Mouse (Mus musculus) liver, embryonic 16.5 days (tissue): ENCODE measurements around the gene Cfap97. TPM values are rescaled to one million over a fixed set of nuclear protein-coding genes. Genes with fewer than 3 reads are reported as not detected.

ENCODE experiments used
- ATAC-seq: fragments of 200-750 bp; cut with Nextera tagmentation; 2 replicates; pipeline ENCODE4 v1.8.0; 2017; ENCODE audit warnings: low read depth, mild to moderate bottlenecking, moderate number of reproducible peaks, moderate library complexity
- H3K27ac ChIP-seq: fragments of 300-500 bp; sonication (generic); 2 replicates; pipeline ENCODE4 v1.5.1; 2014; ENCODE audit warnings: mild to moderate bottlenecking, low read length
- H3K27me3 ChIP-seq: fragments of 300-500 bp; sonication (generic); 2 replicates; pipeline ENCODE4 v1.6.1; 2014; ENCODE audit warnings: low read depth, low read length, mixed read lengths; ENCODE audit not compliant: control insufficient read depth, insufficient read depth
- H3K36me3 ChIP-seq: fragments of 300-500 bp; sonication (generic); 2 replicates; pipeline ENCODE4 v1.6.1; 2014; ENCODE audit warnings: mild to moderate bottlenecking; ENCODE audit not compliant: control insufficient read depth, insufficient read depth
- H3K4me1 ChIP-seq: fragments of 300-500 bp; sonication (generic); 2 replicates; pipeline ENCODE4 v1.6.1; 2014; ENCODE audit warnings: low read depth, low read length, mixed read lengths; ENCODE audit not compliant: control insufficient read depth
- H3K4me2 ChIP-seq: fragments of 300-500 bp; sonication (generic); 2 replicates; pipeline ENCODE4 v1.6.1; 2014; ENCODE audit warnings: low read depth, low read length, mixed read lengths
- H3K4me3 ChIP-seq: fragments of 300-500 bp; sonication (generic); 2 replicates; pipeline ENCODE4 v1.5.1; 2014; ENCODE audit warnings: low read depth, mild to moderate bottlenecking, low read length
- H3K9ac ChIP-seq: fragments of 300-500 bp; sonication (generic); 2 replicates; pipeline ENCODE4 v1.6.1; 2014; ENCODE audit warnings: low read depth, low read length
- H3K9me3 ChIP-seq: fragments of 300-500 bp; sonication (generic); replicated peaks from 2 replicates; pipeline ENCODE4 v1.6.1; 2016; ENCODE audit warnings: low read length; ENCODE audit not compliant: control insufficient read depth
- WGBS: fragments of 180-500 bp; shearing (Covaris S2); extraction: QIAGEN DNeasy Blood & Tissue Kit; methylation state at CpG from one replicate; pipeline ENCODE4 v1.1.7; 2014; ENCODE audit not compliant: insufficient replicate concordance; 5-methylcytosine and 5-hydroxymethylcytosine counted together
- polyA plus RNA-seq: library from polyadenylated mRNA; unstranded; fragments of >200 nt; fragmentation: Nextera tagmentation; extraction: Ambion mirVana; gene quantifications from 2 replicates; pipeline ENCODE4 v1.2.1, GENCODE M21; 2015

The Cfap97 gene
- polyA plus RNA-seq, 1 experiment from 2014 or later: 6.9 TPM

DNA sequence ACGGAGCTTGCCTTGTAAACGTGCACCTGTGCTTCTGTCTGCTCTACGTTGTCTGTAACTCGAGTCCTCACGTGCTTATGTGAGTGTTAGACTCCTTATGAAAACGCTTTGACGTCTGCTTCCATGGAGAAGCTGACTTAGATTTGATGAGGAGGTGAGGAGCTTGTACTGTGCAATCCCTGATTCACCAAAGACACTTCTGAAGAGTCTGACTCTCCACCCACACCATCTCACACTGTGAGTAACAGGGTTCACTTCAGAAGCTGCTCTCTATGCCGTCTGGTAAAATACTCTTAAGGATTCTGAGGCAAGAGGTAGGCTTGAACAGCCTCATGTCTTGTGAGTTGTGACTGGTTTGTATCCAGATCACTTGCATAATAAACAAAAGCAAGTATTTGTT is 41.5 kb downstream of the Cfap97 start:
- Histone ChIP-seq H3K27me3 (no peaks in the 10 kb centered on the region), H3K9ac (no peak overlapping the region), H3K27ac (no peak overlapping the region), H3K9me3 (no peaks in the 10 kb centered on the region), H3K4me3 (no peak overlapping the region), H3K4me1 (no peaks in the 10 kb centered on the region), H3K4me2 (no peak overlapping the region), H3K36me3 (no peaks in the 10 kb centered on the region; the same call in 1 of the 2 replicates)
- WGBS: 79% methylated on average over 8 of the region's 8 CpGs
- ATAC-seq: no peak

- H3K36me3 ChIP-seq: no peaks in the 10 kb centered on the region; the same call in 1 of the 2 replicates
- WGBS: 68% methylated on average over 3 of the region's 3 CpGs
- ATAC-seq: no peak
Measured at GRCm38 (mm10) chr8:46196877-46197276, 45.3 kb downstream of the Cfap97 start.

DNA sequence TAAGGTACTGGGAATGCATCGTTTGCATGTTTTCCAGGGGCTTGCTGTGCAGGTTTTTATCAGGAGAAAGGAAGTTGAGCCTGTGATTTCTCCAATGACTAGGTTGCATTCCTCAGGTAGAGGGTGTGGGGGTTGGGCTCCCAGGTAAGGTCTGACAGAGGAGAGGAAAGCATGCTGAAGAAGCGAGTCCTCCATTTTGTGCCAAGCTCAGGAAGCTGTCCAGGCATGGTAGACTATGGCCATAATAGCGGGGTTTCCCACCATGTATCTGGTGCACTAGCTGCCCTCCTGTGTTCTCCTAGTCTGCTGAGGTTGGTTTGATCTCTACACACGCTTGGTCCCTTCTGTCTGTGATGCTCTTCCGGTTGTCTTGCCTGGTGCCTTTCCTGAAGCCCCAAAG is 46.1 kb downstream of the Cfap97 start:
- ATAC-seq: no peak
- H3K4me1 ChIP-seq: no peaks in the 10 kb centered on the region

More at GRCm38 (mm10) chr8:46196877-46197276, 45.3 kb downstream of the Cfap97 start:
- Histone ChIP-seq H3K27ac (no peak overlapping the region), H3K27me3 (no peaks in the 10 kb centered on the region), H3K4me3 (no peak overlapping the region), H3K9me3 (no peaks in the 10 kb centered on the region), H3K9ac (no peak overlapping the region), H3K4me2 (no peak overlapping the region), H3K4me1 (no peaks in the 10 kb centered on the region)

GRCm38 (mm10) chr8:46202350-46202749 is 50.8 kb downstream of the Cfap97 start:
- ATAC-seq: no peak
- 76% methylated on average over 6 of the region's 6 CpGs for WGBS

More for the DNA sequence above, 46.1 kb downstream of the Cfap97 start:
- H3K27ac ChIP-seq: no peak overlapping the region
- H3K9me3 ChIP-seq: no peaks in the 10 kb centered on the region
- H3K36me3 ChIP-seq: no peaks in the 10 kb centered on the region
- no peak overlapping the region for H3K9ac ChIP-seq
- H3K4me3 ChIP-seq: no peak overlapping the region
- H3K27me3 ChIP-seq: no peaks in the 10 kb centered on the region
- 68% methylated on average over 5 of the region's 5 CpGs for WGBS
- no peak overlapping the region for H3K4me2 ChIP-seq

DNA sequence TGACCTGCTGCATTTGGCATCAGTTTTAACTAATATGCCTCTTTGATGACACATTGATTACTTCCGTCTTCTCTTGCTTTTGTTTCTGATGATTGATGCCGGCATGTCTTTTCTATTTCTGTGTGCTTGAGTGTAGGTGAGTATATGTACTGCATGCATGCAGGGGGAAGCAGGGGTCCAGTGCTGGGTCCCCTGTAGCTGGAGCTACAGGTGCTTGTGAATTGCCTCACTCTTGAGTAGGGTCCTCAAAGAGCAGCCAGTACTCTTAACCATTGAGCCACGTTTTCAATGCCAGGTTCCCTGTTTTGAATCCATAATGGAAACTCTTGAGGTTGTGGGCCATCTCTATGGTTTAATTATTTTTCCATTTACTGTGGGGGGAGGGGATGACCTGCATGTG is 52.7 kb downstream of the Cfap97 start:
- Histone ChIP-seq H3K27me3 (no peaks in the 10 kb centered on the region), H3K9me3 (no peaks in the 10 kb centered on the region), H3K4me1 (no peaks in the 10 kb centered on the region; the same call in 1 of the 2 replicates), H3K4me2 (no peak overlapping the region), H3K9ac (no peak overlapping the region), H3K4me3 (no peak overlapping the region), H3K27ac (no peak overlapping the region), H3K36me3 (no peaks in the 10 kb centered on the region; the same call in 1 of the 2 replicates)
- ATAC-seq: no peak
- 63% methylated on average over 3 of the region's 3 CpGs for WGBS

More at GRCm38 (mm10) chr8:46202350-46202749, 50.8 kb downstream of the Cfap97 start:
- H3K4me1 ChIP-seq: no peaks in the 10 kb centered on the region
- no peaks in the 10 kb centered on the region for H3K27me3 ChIP-seq
- H3K9ac ChIP-seq: no peak overlapping the region
- no peaks in the 10 kb centered on the region for H3K9me3 ChIP-seq
- no peak overlapping the region for H3K27ac ChIP-seq
- H3K4me2 ChIP-seq: no peak overlapping the region
- no peaks in the 10 kb centered on the region; the same call in 1 of the 2 replicates for H3K36me3 ChIP-seq
- no peak overlapping the region for H3K4me3 ChIP-seq

GRCm38 (mm10) chr8:46204974-46205640 is 53.5 kb downstream of the Cfap97 start:
- no peak for ATAC-seq
- Histone ChIP-seq H3K4me1 (peaks cover 3% of the 10 kb centered on the region), H3K9me3 (no peaks in the 10 kb centered on the region), H3K4me3 (no peak overlapping the region), H3K27me3 (no peaks in the 10 kb centered on the region), H3K4me2 (no peak overlapping the region), H3K27ac (no peak overlapping the region), H3K36me3 (no peaks in the 10 kb centered on the region; the same call in 1 of the 2 replicates), H3K9ac (no peak overlapping the region)
- WGBS: 69% methylated on average over 9 of the region's 9 CpGs

GRCm38 (mm10) chr8:46206107-46206506 is 54.5 kb downstream of the Cfap97 start:
- H3K4me1 ChIP-seq: peaks cover 6% of the 10 kb centered on the region
- H3K4me3 ChIP-seq: no peak overlapping the region
- H3K36me3 ChIP-seq: no peaks in the 10 kb centered on the region; the same call in 1 of the 2 replicates
- no peak overlapping the region for H3K9ac ChIP-seq
- no peak for ATAC-seq
- H3K27me3 ChIP-seq: no peaks in the 10 kb centered on the region
- H3K9me3 ChIP-seq: no peaks in the 10 kb centered on the region
- 82% methylated on average over 6 of the region's 6 CpGs for WGBS
- no peak overlapping the region for H3K4me2 ChIP-seq
- H3K27ac ChIP-seq: no peak overlapping the region

DNA sequence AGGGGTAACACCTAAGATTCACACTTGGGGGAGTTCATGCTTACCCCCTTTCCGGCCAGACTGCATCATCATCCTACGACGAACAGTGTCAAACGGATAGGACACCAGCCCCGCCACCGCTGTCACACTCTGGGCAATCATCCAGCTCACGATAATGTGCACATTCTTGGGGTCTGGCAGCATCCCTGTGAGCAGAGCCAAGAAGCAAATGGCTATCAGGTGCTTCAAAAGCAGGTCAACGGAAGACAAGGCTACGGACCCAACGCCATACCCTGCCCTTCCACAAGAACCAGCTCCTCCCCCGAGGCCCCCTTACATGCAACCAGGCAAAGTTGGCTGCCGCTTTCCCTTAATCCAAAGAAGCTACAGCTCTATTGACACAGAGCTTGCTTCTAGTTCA is 56.8 kb downstream of the Cfap97 start:
- H3K4me2 ChIP-seq: no peak overlapping the region
- no peaks in the 10 kb centered on the region for H3K9me3 ChIP-seq
- 82% methylated on average over 12 of the region's 12 CpGs for WGBS
- H3K27ac ChIP-seq: no peak overlapping the region
- H3K9ac ChIP-seq: no peak overlapping the region
- H3K27me3 ChIP-seq: no peaks in the 10 kb centered on the region
- no peak overlapping the region for H3K4me3 ChIP-seq
- H3K36me3 ChIP-seq: no peaks in the 10 kb centered on the region; the same call in 1 of the 2 replicates
- no peak for ATAC-seq
- peaks cover 10% of the 10 kb centered on the region for H3K4me1 ChIP-seq

DNA sequence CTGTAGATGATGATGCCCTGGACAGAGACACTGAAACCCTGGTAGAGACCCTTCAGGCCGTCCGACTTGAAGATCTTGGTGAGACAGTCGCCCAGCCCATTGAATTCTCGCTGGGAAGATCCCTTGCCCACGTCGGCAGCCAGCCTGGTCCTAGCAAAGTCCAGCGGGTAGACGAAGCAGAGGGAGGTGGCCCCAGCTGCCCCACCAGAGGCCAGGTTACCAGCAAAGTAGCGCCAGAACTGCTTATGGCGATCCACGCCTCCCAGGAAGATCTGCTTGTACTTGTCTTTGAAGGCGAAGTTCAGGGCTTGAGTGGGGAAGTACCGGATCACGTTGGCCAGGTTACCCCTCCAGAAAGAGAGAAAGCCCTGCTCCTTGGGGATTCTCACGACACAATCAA is 57.5 kb downstream of the Cfap97 start:
- Histone ChIP-seq H3K27ac (no peak overlapping the region), H3K36me3 (no peaks in the 10 kb centered on the region; the same call in 1 of the 2 replicates), H3K27me3 (no peaks in the 10 kb centered on the region), H3K4me2 (no peak overlapping the region), H3K9me3 (no peaks in the 10 kb centered on the region), H3K9ac (no peak overlapping the region), H3K4me3 (no peak overlapping the region), H3K4me1 (peaks cover 10% of the 10 kb centered on the region)
- no peak for ATAC-seq
- WGBS: 68% methylated on average over 15 of the region's 15 CpGs
